Comparison of ENCODE assay signal across 28 mouse cellular contexts in genomic region chr12:114009391-114009790, GRCm38 (mm10).
"Had no signal": no experiment of that assay in that cellular context is flagged by ENCODE, and none has a peak within 500 bp of the region (broad histone marks: within the 10 kb centered on the region; RNA-seq: fewer than 3 reads in every experiment).

No protein-coding gene starts in this region.

- H3K4me3 ChIP-seq: embryonic facial prominence, embryonic 10.5 days; embryonic facial prominence, embryonic 12.5 days; embryonic facial prominence, embryonic 13.5 days; embryonic facial prominence, embryonic 15.5 days; erythroblast, embryonic 14.5 days; forebrain, embryonic 10.5 days; forebrain, embryonic 12.5 days; forebrain, embryonic 13.5 days; forebrain, embryonic 15.5 days; gastrocnemius, adult 2 months had no signal

- H3K4me1 ChIP-seq: embryonic facial prominence, embryonic 10.5 days; embryonic facial prominence, embryonic 12.5 days; embryonic facial prominence, embryonic 13.5 days; embryonic facial prominence, embryonic 15.5 days; forebrain, embryonic 10.5 days; forebrain, embryonic 12.5 days; forebrain, embryonic 13.5 days; forebrain, embryonic 15.5 days had no signal

- H3K36me3 ChIP-seq: embryonic facial prominence, embryonic 10.5 days; embryonic facial prominence, embryonic 12.5 days; embryonic facial prominence, embryonic 13.5 days; embryonic facial prominence, embryonic 15.5 days; forebrain, embryonic 10.5 days; forebrain, embryonic 12.5 days; forebrain, embryonic 15.5 days had no signal

- H3K4me2 ChIP-seq: embryonic facial prominence, embryonic 12.5 days; embryonic facial prominence, embryonic 13.5 days; embryonic facial prominence, embryonic 15.5 days; forebrain, embryonic 12.5 days; forebrain, embryonic 13.5 days; forebrain, embryonic 15.5 days had no signal

- H3K9ac ChIP-seq: embryonic facial prominence, embryonic 12.5 days; embryonic facial prominence, embryonic 13.5 days; embryonic facial prominence, embryonic 15.5 days; forebrain, embryonic 12.5 days; forebrain, embryonic 13.5 days; forebrain, embryonic 15.5 days; forebrain, postnatal 0 days had no signal

- DNase-seq: cerebellum, adult 18-20 months; cerebellum, adult 2 months; cerebellum, adult 8-10 months; cerebellum, adult 9-10 months; cerebellum, adult 9-11 months; cerebellum, postnatal 10 days; cerebellum, postnatal 14 days; cerebellum, postnatal 25 days; cerebellum, postnatal 36 days; embryo, embryonic 11 days; forebrain, postnatal 0 days; gastrocnemius, adult 2 months; gastrocnemius, postnatal 10 days; gastrocnemius, postnatal 14 days; gastrocnemius, postnatal 25 days; gastrocnemius, postnatal 36 days; heart, adult 18-20 months had no signal

- H3K27me3 ChIP-seq: embryonic facial prominence, embryonic 12.5 days; embryonic facial prominence, embryonic 13.5 days; embryonic facial prominence, embryonic 15.5 days; forebrain, embryonic 12.5 days; forebrain, embryonic 13.5 days; forebrain, embryonic 15.5 days had no signal

- ATAC-seq: forebrain, embryonic 13.5 days; forebrain, embryonic 14.5 days; forebrain, embryonic 15.5 days; forebrain, embryonic 16.5 days; forebrain, postnatal 0 days had no signal

- H3K27ac ChIP-seq: embryonic facial prominence, embryonic 10.5 days; embryonic facial prominence, embryonic 12.5 days; embryonic facial prominence, embryonic 13.5 days; embryonic facial prominence, embryonic 15.5 days; forebrain, embryonic 10.5 days; forebrain, embryonic 12.5 days; forebrain, embryonic 13.5 days; forebrain, embryonic 15.5 days; gastrocnemius, adult 2 months had no signal

- H3K9me3 ChIP-seq: embryonic facial prominence, embryonic 12.5 days; embryonic facial prominence, embryonic 15.5 days; forebrain, embryonic 12.5 days had no signal
